Mouse (Mus musculus): Measurements from ENCODE around the gene Clpsl2.
"Not testable (repeated sequence)": the region's sequence is repeated elsewhere in the genome, so short reads cannot be mapped to it uniquely, and the experiment has no call there.

Clpsl2 gene

GRCm38 (mm10) chr17:28521071-28521726 lies 28.0 kb upstream of the Clpsl2 start:
- DNase-seq (ENCODE audit: low read depth): no peak

GRCm38 (mm10) chr17:28521920-28522319 lies 27.3 kb upstream of the Clpsl2 start:
- DNase-seq (ENCODE audit: low read depth): no peak

GRCm38 (mm10) chr17:28522623-28523354 lies 26.4 kb upstream of the Clpsl2 start:
- peak; percentile 94 for DNase-seq (ENCODE audit: low read depth)

GRCm38 (mm10) chr17:28523355-28524008 lies 25.7 kb upstream of the Clpsl2 start:
- DNase-seq (ENCODE audit: low read depth): peak; percentile 73

GRCm38 (mm10) chr17:28524009-28524695 lies 25.1 kb upstream of the Clpsl2 start:
- DNase-seq (ENCODE audit: low read depth): no peak

- no peak for DNase-seq (ENCODE audit: low read depth)
Measured at GRCm38 (mm10) chr17:28524831-28525430, 24.3 kb upstream of the Clpsl2 start.

GRCm38 (mm10) chr17:28527184-28528042 lies 21.8 kb upstream of the Clpsl2 start:
- DNase-seq (ENCODE audit: low read depth): no peak

- DNase-seq (ENCODE audit: low read depth): peak; percentile 89
Measured at GRCm38 (mm10) chr17:28528043-28528351, 21.2 kb upstream of the Clpsl2 start.

- no peak for DNase-seq (ENCODE audit: low read depth)
Measured at GRCm38 (mm10) chr17:28529116-28529515, 20.1 kb upstream of the Clpsl2 start.

- no peak for DNase-seq (ENCODE audit: low read depth)
Measured at GRCm38 (mm10) chr17:28530506-28530905, 18.7 kb upstream of the Clpsl2 start, which contains the start of gene Armc12. Armc12 (plus strand) TSS chr17:28530806.

- no peak for DNase-seq (ENCODE audit: low read depth)
Measured at GRCm38 (mm10) chr17:28531946-28532345, 17.3 kb upstream of the Clpsl2 start.

GRCm38 (mm10) chr17:28532557-28532956 lies 16.7 kb upstream of the Clpsl2 start:
- no peak for DNase-seq (ENCODE audit: low read depth)

GRCm38 (mm10) chr17:28533327-28533726 lies 15.9 kb upstream of the Clpsl2 start:
- no peak for DNase-seq (ENCODE audit: low read depth)

GRCm38 (mm10) chr17:28537881-28538280 lies 11.3 kb upstream of the Clpsl2 start:
- no peak for DNase-seq (ENCODE audit: low read depth)

- DNase-seq (ENCODE audit: low read depth): no peak
Measured at GRCm38 (mm10) chr17:28546925-28547324, 2.3 kb upstream of the Clpsl2 start.

- no peak for DNase-seq (ENCODE audit: low read depth)
Measured at GRCm38 (mm10) chr17:28548550-28548949, 661 bp upstream of the Clpsl2 start.

- peak; percentile 88 for DNase-seq (ENCODE audit: low read depth)
Measured at GRCm38 (mm10) chr17:28553040-28553793, 4.0 kb downstream of the Clpsl2 start.

GRCm38 (mm10) chr17:28554021-28554420 lies 4.8 kb downstream of the Clpsl2 start:
- DNase-seq (ENCODE audit: low read depth): not testable (repeated sequence)

GRCm38 (mm10) chr17:28556635-28557396 lies 7.6 kb downstream of the Clpsl2 start:
- no peak for DNase-seq (ENCODE audit: low read depth)

- DNase-seq (ENCODE audit: low read depth): no peak
Measured at GRCm38 (mm10) chr17:28557772-28558171, 8.6 kb downstream of the Clpsl2 start.
